Mouse (Mus musculus) adrenal gland, postnatal 36 days (tissue): ENCODE results near the gene Mapk6. TPM values are rescaled to one million over a fixed set of nuclear protein-coding genes. Genes with fewer than 3 reads are reported as not detected.

Source experiments
- DNase-seq, 2 experiments: peaks; one replicate each; pipeline ENCODE4 v3.0.0; 2021; ENCODE audit warnings: mixed read lengths in 1 of 2
- total RNA-seq, 2 experiments: library from RNA; stranded (reverse); gene quantifications; 2 replicates each; pipeline ENCODE4 v1.2.3; 2021

The Mapk6 gene
- total RNA-seq, 2 experiments from 2014 or later = 36.2 to 49.2 TPM

- peak; percentile 15 to 17 for DNase-seq
Measured at GRCm38 (mm10) chr9:75319365-75319764, 90.4 kb downstream of the Mapk6 start.

Other genes with a start within 250 kb of the Mapk6 start
- 1 to 10 TPM; 2.1 to 2.5 TPM for gene Myo5c, start 178.0 kb downstream of the Mapk6 start, total RNA-seq
- gene Gnb5, start 103.7 kb downstream of the Mapk6 start, total RNA-seq = 10 to 100 TPM; 48.8 to 52.4 TPM
- gene Bcl2l10, start 62.2 kb downstream of the Mapk6 start, total RNA-seq = under 1 TPM in 1 of 2 experiments, not detected in 1; 0.83 TPM
- gene Leo1, start 31.5 kb upstream of the Mapk6 start, total RNA-seq = 10 to 100 TPM; 18.6 to 29.9 TPM
- 10 to 100 TPM; 68.7 to 78.5 TPM for gene Tmod3, start 149.7 kb upstream of the Mapk6 start, total RNA-seq
- gene Tmod2, start 201.3 kb upstream of the Mapk6 start, total RNA-seq = 10 to 100 TPM in 1 of 2 experiments, 1 to 10 TPM in 1; 9.8 to 11.4 TPM
- 10 to 100 TPM; 14.3 to 16.5 TPM for gene Lysmd2, start 215.7 kb upstream of the Mapk6 start, total RNA-seq